Mouse (Mus musculus): ENCODE measurements around the gene Meltf. TPM values are rescaled to one million over a fixed set of nuclear protein-coding genes. Genes with fewer than 3 reads are reported as not detected.
A peak's percentile ranks its signal among the peaks of the same experiment; 100 is the strongest.

Gene Meltf
- polyA plus RNA-seq, 1 experiment from 2014 or later, result 2.5 TPM

GRCm38 (mm10) chr16:31898546-31899326 lies 20.1 kb downstream of the Meltf start:
- H3K4me1 ChIP-seq, result peaks cover 16% of the 10 kb centered on the region
- peaks cover 8% of the 10 kb centered on the region; the same call in 1 of the 2 replicates for H3K9me3 ChIP-seq
- H3K27me3 ChIP-seq, result no peaks in the 10 kb centered on the region
- 78% methylated on average over 18 of the region's 18 CpGs for WGBS
- H3K4me2 ChIP-seq (replicated peaks), result no peak overlapping the region
- H3K4me3 ChIP-seq, result no peak overlapping the region
- H3K9ac ChIP-seq, result no peak overlapping the region
- H3K27ac ChIP-seq, result peak overlapping the region; percentile 22; the same call in 1 of the 2 replicates
- no peaks in the 10 kb centered on the region for H3K36me3 ChIP-seq
- ATAC-seq (ENCODE audit: low FRiP score, low read depth), result peak; percentile 68; the same call in 1 of the 2 replicates

GRCm38 (mm10) chr16:31901886-31902285 lies 23.3 kb downstream of the Meltf start:
- Histone ChIP-seq H3K36me3 (no peaks in the 10 kb centered on the region), H3K4me3 (no peak overlapping the region), H3K9me3 (peaks cover 8% of the 10 kb centered on the region; the same call in 1 of the 2 replicates), H3K4me1 (peaks cover 25% of the 10 kb centered on the region), H3K27ac (no peak overlapping the region), H3K9ac (no peak overlapping the region), H3K27me3 (0 out of 2 replicates have a peak, but pooled peaks cover 5% of the 10 kb centered on the region), H3K4me2 (replicated peaks) (no peak overlapping the region)
- ATAC-seq (ENCODE audit: low FRiP score, low read depth), result no peak
- 87% methylated on average over 1 of the region's 1 CpGs for WGBS

GRCm38 (mm10) chr16:31903239-31903638 lies 24.6 kb downstream of the Meltf start:
- no peak overlapping the region for H3K4me3 ChIP-seq
- H3K36me3 ChIP-seq, result no peaks in the 10 kb centered on the region
- H3K9ac ChIP-seq, result no peak overlapping the region
- peaks cover 8% of the 10 kb centered on the region; the same call in 1 of the 2 replicates for H3K9me3 ChIP-seq
- no peak overlapping the region for H3K4me2 ChIP-seq (replicated peaks)
- no peak for ATAC-seq (ENCODE audit: low FRiP score, low read depth)
- H3K27ac ChIP-seq, result no peak overlapping the region
- 88% methylated on average over 8 of the region's 8 CpGs for WGBS
- peaks cover 13% of the 10 kb centered on the region for H3K4me1 ChIP-seq
- H3K27me3 ChIP-seq, result 0 out of 2 replicates have a peak, but pooled peaks cover 5% of the 10 kb centered on the region

- Histone ChIP-seq H3K4me3 (no peak overlapping the region), H3K27ac (no peak overlapping the region), H3K4me1 (peaks cover 13% of the 10 kb centered on the region), H3K9me3 (0 out of 2 replicates have a peak, but pooled peaks cover under 1% of the 10 kb centered on the region), H3K27me3 (0 out of 2 replicates have a peak, but pooled peaks cover 5% of the 10 kb centered on the region), H3K36me3 (no peaks in the 10 kb centered on the region), H3K4me2 (replicated peaks) (no peak overlapping the region), H3K9ac (no peak overlapping the region)
- ATAC-seq (ENCODE audit: low FRiP score, low read depth), result no peak
- WGBS, result 65% methylated on average over 4 of the region's 4 CpGs
These were observed 26.7 kb downstream of the Meltf start for GRCm38 (mm10) chr16:31905331-31905730.

- peak overlapping the region; percentile 52; the same call in 1 of the 2 replicates for H3K27ac ChIP-seq
- ATAC-seq (ENCODE audit: low FRiP score, low read depth), result no peak; the same call in 1 of the 2 replicates
- H3K4me2 ChIP-seq (replicated peaks), result peak overlapping the region; percentile 56
- peak overlapping the region; percentile 31 for H3K4me3 ChIP-seq
- peak overlapping the region; percentile 35 for H3K9ac ChIP-seq
- H3K36me3 ChIP-seq, result no peaks in the 10 kb centered on the region
- WGBS, result 34% methylated on average over 20 of the region's 20 CpGs
- H3K27me3 ChIP-seq, result 0 out of 2 replicates have a peak, but pooled peaks cover 5% of the 10 kb centered on the region
- H3K4me1 ChIP-seq, result peaks cover 13% of the 10 kb centered on the region
- no peaks in the 10 kb centered on the region for H3K9me3 ChIP-seq
These were observed 27.5 kb downstream of the Meltf start for GRCm38 (mm10) chr16:31905891-31906825.

GRCm38 (mm10) chr16:31906896-31907295 lies 28.3 kb downstream of the Meltf start:
- peak; percentile 72; the same call in 1 of the 2 replicates for ATAC-seq (ENCODE audit: low FRiP score, low read depth)

GRCm38 (mm10) chr16:31908959-31909358 lies 30.3 kb downstream of the Meltf start:
- WGBS, result 63% methylated on average over 11 of the region's 11 CpGs
- no peak for ATAC-seq (ENCODE audit: low FRiP score, low read depth)

More at GRCm38 (mm10) chr16:31906896-31907295, 28.3 kb downstream of the Meltf start:
- peak overlapping the region; percentile 52; the same call in 1 of the 2 replicates for H3K27ac ChIP-seq
- 0 out of 2 replicates have a peak, but pooled peaks cover 5% of the 10 kb centered on the region for H3K27me3 ChIP-seq
- peak overlapping the region; percentile 56 for H3K4me2 ChIP-seq (replicated peaks)
- H3K9me3 ChIP-seq, result no peaks in the 10 kb centered on the region
- no peaks in the 10 kb centered on the region for H3K36me3 ChIP-seq
- H3K4me1 ChIP-seq, result peaks cover 13% of the 10 kb centered on the region
- H3K4me3 ChIP-seq, result peak overlapping the region; percentile 31
- peak overlapping the region; percentile 35 for H3K9ac ChIP-seq
- 8% methylated on average over 9 of the region's 9 CpGs for WGBS

GRCm38 (mm10) chr16:31910281-31910847 lies 31.8 kb downstream of the Meltf start:
- H3K9ac ChIP-seq, result no peak overlapping the region
- 68% methylated on average over 10 of the region's 10 CpGs for WGBS
- H3K4me1 ChIP-seq, result peaks cover 13% of the 10 kb centered on the region

More at GRCm38 (mm10) chr16:31908959-31909358, 30.3 kb downstream of the Meltf start:
- no peaks in the 10 kb centered on the region for H3K36me3 ChIP-seq
- H3K4me3 ChIP-seq, result no peak overlapping the region
- H3K27me3 ChIP-seq, result 0 out of 2 replicates have a peak, but pooled peaks cover 5% of the 10 kb centered on the region
- H3K27ac ChIP-seq, result no peak overlapping the region
- no peaks in the 10 kb centered on the region for H3K9me3 ChIP-seq
- no peak overlapping the region for H3K4me2 ChIP-seq (replicated peaks)
- no peak overlapping the region for H3K9ac ChIP-seq
- H3K4me1 ChIP-seq, result peaks cover 13% of the 10 kb centered on the region

GRCm38 (mm10) chr16:31917776-31918175 lies 39.2 kb downstream of the Meltf start:
- ATAC-seq (ENCODE audit: low FRiP score, low read depth), result no peak
- Histone ChIP-seq H3K36me3 (no peaks in the 10 kb centered on the region), H3K27ac (no peak overlapping the region; the same call in 1 of the 2 replicates), H3K4me2 (replicated peaks) (peak overlapping the region; percentile 52), H3K9ac (peak overlapping the region; percentile 50; the same call in 1 of the 2 replicates), H3K4me1 (peaks cover 4% of the 10 kb centered on the region), H3K9me3 (no peaks in the 10 kb centered on the region), H3K27me3 (no peaks in the 10 kb centered on the region), H3K4me3 (no peak overlapping the region)
- WGBS, result 77% methylated on average over 11 of the region's 11 CpGs

More at GRCm38 (mm10) chr16:31910281-31910847, 31.8 kb downstream of the Meltf start:
- no peak for ATAC-seq (ENCODE audit: low FRiP score, low read depth)
- Histone ChIP-seq H3K4me2 (replicated peaks) (no peak overlapping the region), H3K27ac (no peak overlapping the region), H3K27me3 (0 out of 2 replicates have a peak, but pooled peaks cover 5% of the 10 kb centered on the region), H3K4me3 (no peak overlapping the region), H3K36me3 (no peaks in the 10 kb centered on the region), H3K9me3 (no peaks in the 10 kb centered on the region)

- Histone ChIP-seq H3K27me3 (no peaks in the 10 kb centered on the region), H3K9ac (peak overlapping the region; percentile 50; the same call in 1 of the 2 replicates), H3K36me3 (no peaks in the 10 kb centered on the region), H3K9me3 (no peaks in the 10 kb centered on the region), H3K4me2 (replicated peaks) (peak overlapping the region; percentile 52), H3K4me1 (peaks cover 4% of the 10 kb centered on the region), H3K27ac (no peak overlapping the region; the same call in 1 of the 2 replicates), H3K4me3 (0 out of 2 replicates have a peak overlapping the region, but pooled peaks have one; percentile 10)
- ATAC-seq (ENCODE audit: low FRiP score, low read depth), result no peak
- WGBS, result 4% methylated on average over 14 of the region's 14 CpGs
These were observed 39.7 kb downstream of the Meltf start for GRCm38 (mm10) chr16:31918248-31918724.

- WGBS, result 83% methylated on average over 6 of the region's 6 CpGs
- Histone ChIP-seq H3K4me3 (no peak overlapping the region), H3K9me3 (no peaks in the 10 kb centered on the region), H3K9ac (no peak overlapping the region), H3K4me1 (no peaks in the 10 kb centered on the region), H3K27ac (no peak overlapping the region), H3K27me3 (no peaks in the 10 kb centered on the region), H3K36me3 (no peaks in the 10 kb centered on the region), H3K4me2 (replicated peaks) (no peak overlapping the region)
- ATAC-seq (ENCODE audit: low FRiP score, low read depth), result no peak
These were observed 45.8 kb downstream of the Meltf start for GRCm38 (mm10) chr16:31924368-31924767.
